Mouse (Mus musculus): ENCODE data around the gene Serpinb6a.
A peak's percentile ranks its signal among the peaks of the same experiment; 100 is the strongest.

Serpinb6a gene

DNA sequence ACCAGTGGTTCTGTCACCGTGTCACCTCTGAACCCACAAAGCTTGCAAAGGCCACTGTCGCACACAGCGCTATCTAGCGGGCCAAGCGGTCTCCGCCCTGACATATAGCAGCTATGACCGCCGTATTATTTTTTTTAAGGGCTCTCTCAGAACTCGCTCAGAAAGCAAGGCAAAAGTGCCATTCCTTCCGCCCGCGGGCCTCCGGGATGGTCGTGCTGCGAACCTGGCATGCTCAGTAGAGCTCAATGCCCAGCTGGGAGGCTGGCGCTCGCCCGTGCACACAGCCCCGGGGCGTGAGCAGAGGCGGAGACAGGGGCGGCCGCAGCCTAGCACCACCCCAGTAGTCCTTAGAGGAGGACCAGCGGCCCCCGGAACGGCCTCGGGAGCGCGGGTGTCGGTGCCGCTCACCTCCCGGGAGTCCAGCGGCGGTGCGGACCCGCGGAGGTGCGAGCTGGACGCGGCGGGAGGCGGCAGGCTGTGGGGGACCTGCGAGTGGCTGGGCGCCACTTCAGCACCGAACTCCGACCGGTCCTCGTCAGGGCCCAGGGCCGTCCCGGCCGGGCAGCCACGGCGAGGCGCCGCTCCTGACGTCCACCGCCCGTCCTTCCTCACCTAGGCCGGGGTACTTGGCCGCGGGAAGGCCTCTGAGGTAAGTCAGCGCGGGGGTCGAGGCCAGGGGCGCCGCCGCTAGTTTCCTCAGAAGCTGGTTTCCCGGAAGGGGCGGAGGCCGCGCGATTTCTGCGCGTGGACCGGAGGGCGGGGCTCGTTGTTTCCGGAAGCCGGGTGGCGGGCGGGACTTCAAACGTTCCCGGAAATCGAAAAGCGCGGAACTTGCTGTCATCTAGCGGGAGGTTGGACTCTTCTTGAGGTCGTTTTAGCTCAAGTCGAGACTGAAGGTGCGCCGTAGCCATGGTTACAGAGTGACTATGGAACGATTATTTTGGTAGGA, at the start of gene Serpinb6a, which contains the start of gene Ripk1:
Gene Serpinb6a (minus strand): TSS at position 737 of the 949 bp plus-strand sequence.
Gene Ripk1 (plus strand): TSS at position 306 of the 949 bp plus-strand sequence.
- DNase-seq (ENCODE audit: low spot score), result peak; percentile 68

DNA sequence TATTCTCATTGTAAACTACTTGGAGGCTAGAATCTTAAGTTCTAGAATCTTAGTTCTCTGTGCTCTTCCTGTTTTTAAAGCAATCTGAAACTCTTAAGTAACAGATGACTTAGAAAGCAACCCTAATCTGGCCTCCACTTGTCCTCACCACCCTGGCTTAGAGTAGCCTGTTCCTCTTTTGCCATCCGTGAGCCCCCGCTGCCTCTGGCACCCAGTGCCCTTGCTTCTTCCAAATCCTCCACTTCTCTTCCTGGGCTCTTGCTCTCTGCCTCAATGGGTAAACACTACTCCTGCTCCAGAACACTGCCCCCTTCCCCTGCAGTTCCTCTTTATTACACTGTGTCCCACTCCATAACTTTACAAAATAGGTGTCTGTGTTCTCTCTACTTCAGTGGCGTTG, 49.1 kb upstream of the Serpinb6a start:
- no peak for DNase-seq (ENCODE audit: low spot score)

DNA sequence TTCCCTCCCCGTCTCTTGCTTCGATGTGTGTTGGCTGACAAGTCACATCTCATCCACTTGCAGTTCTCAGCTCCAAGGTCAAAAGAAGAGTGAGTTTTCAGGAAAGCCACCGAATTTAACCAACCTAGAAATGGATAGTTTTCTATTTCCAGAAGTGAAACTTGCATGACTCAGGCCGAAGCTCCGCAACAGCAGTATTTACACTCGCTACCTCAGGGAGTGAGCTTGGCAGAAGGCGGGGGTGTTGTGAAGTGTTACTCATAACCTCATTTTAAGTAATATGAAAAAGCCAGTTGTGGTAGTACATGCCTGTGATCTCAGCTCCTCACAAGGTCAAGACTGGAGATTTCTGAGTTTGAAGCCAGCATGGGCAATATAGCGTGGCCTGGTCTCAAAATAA, 47.9 kb upstream of the Serpinb6a start:
- DNase-seq (ENCODE audit: low spot score), result no peak

DNA sequence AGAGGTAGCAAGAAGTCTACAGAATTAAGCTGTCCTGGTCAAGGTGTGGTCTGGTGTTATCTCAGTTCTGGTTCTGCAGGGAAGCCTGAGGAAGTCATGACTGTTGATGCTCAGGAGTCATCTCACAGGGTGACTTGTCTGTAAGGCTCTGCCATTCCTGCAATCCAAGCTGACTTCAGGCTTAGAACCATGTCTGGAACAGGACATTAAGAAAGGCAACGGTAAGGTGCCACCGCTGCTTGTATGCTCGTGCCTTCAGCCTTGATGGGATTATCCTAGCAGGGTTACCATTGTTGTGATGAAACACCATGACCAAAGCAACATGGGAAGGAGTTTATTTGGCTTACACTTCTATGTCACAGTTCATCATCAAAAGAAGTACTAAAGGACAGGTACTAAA, 44.9 kb upstream of the Serpinb6a start:
- DNase-seq (ENCODE audit: low spot score), result no peak

DNA sequence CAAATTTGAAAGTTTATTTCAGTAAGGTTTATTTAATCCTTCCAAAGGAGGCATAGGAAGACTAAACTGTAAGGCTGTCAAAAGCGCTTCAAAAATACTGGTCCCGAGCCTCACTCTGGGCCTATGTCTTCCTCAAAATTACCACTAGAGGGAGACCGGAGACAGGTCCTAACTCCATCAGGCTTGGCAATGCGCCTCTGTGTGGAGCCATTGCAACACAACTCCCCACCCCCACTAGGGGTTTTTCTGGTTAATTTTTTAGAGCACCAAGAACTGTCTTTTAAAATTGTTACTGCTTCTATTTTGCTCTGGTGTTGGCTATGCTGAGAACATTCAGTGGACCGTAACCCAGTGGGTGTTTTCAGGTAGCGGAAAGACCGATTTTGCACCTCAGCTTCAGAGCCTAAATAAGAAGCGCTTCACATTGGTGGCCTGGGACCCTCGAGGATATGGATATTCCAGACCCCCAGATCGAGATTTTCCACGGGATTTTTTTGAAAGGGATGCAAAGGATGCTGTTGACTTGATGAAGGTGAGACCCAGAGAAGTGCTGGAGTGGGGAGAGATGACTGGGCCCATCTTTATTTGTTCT, 43.9 kb upstream of the Serpinb6a start:
- peak; percentile 83 for DNase-seq (ENCODE audit: low spot score)

DNA sequence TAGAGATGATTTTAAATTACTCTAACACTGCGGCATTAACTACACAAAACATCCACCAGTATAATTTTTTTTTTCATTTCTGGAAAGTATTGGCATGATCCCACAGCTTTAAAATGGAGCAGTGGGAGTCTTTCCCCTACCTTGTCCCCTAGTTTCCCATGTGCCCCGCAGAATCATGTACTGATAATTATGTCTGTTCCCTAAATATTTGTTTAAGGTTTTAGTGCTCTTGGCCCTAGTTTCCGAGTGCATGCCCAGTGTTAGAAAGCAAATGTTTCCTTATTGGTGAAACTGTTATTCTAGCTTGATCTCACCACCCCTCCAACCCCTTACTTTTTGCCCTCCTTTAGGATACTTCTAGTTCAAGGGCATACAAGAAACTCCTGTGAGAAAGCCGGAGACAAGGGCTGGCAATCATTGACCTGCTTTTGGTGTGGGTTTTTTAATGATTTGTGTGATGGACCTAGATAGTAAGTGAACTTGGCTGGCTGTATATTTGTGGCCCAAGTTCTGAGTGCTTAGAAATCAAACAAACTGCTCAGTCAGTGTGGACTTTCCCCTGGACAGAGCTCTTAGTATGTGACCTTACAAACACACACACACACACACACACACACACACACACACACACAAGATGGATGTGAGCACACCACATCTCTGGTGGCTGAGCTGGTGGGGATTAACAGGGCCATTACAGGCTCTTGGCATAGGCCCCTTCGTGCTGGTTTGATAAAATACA, 43.1 kb upstream of the Serpinb6a start:
- no peak for DNase-seq (ENCODE audit: low spot score)

DNA sequence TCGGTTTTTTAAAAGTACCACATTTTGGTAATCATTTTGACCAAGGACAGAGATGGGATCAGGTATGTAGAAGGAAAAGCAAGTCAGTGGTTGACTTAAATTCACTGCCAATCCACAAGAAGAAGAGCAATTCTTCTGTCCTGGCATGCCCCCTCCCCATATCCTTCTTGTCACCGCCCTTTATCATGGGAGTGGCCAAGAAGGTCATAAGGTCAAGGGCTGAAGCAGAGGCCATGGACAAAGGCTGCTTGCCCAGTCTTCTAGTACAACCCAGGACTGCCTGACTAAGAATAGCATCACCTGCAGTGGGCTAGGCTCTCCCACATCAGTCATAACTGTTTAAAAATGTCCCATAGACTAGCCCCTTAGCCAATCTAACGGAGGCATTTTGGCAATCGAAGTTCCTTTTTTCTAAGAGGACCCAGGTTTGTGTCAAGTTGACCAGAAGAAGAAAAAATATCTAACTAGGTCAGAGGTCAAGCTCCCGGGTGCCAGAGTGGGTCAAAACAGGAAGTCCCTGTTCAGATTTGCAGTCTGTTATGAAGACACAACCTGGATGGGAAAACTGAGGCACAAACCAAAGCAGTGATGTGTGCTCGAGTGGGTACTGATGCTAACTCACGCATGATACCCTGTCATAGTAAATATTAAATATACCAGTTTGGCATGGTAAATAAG, 41.3 kb upstream of the Serpinb6a start:
- no peak for DNase-seq (ENCODE audit: low spot score)

DNA sequence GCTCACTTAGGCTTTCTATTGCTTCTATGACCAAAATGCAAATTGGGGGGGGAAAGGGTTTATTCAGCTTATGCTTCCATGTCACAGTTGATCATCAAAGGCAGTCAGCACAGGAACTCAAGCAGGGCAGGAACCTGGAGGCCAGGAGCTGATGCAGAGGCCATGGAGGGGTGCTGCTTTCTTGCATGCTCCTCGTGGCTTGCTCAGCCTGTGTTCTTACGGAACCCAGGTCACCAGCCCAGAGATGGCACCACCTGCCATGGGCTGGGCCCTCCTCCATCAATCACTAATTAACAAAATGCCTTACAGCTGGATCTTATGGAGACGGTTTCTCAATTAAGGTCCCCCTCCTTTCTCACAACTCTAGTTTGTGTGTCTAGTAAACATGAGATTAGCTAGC, 37.5 kb upstream of the Serpinb6a start:
- no peak for DNase-seq (ENCODE audit: low spot score)

DNA sequence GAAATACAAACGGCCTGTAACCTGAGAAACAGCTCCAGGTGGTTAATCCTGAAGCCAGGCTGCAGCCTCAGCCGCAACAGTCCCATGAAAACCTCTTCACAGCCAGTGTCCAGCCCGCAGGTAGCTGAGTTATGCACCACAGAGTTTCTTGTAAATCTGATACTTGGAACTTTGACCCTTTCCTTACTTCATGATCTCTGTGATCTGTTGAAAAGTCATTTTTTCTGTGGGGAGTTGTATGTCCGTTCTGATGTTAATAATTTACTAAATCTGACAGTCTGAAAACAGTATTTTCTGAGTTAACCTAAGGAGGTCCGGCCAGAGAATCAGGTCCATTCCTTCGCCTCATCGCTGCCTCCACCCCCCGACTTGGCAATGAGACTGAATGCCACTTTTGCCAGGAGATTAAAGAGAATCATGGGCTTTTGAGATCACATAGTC, 36.3 kb upstream of the Serpinb6a start:
- DNase-seq (ENCODE audit: low spot score), result no peak

DNA sequence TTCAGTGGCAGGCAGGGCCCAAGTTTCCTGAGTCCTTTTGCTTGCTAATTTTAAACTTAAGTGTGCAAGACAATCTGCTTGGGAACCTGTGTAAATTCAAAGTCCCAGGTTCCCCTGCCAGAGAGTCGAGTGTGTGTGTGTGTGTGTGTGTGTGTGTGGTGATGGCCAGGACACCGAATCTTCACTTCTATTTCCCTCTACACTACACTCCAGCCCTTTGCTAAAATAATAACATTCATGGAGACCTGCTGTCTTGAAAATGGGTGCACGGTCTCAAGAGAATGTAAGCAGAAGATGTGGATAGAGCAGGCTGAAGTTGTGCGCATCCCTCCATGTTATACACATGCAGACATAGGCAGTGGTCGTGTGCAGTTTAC, 35.5 kb upstream of the Serpinb6a start:
- no peak for DNase-seq (ENCODE audit: low spot score)

DNA sequence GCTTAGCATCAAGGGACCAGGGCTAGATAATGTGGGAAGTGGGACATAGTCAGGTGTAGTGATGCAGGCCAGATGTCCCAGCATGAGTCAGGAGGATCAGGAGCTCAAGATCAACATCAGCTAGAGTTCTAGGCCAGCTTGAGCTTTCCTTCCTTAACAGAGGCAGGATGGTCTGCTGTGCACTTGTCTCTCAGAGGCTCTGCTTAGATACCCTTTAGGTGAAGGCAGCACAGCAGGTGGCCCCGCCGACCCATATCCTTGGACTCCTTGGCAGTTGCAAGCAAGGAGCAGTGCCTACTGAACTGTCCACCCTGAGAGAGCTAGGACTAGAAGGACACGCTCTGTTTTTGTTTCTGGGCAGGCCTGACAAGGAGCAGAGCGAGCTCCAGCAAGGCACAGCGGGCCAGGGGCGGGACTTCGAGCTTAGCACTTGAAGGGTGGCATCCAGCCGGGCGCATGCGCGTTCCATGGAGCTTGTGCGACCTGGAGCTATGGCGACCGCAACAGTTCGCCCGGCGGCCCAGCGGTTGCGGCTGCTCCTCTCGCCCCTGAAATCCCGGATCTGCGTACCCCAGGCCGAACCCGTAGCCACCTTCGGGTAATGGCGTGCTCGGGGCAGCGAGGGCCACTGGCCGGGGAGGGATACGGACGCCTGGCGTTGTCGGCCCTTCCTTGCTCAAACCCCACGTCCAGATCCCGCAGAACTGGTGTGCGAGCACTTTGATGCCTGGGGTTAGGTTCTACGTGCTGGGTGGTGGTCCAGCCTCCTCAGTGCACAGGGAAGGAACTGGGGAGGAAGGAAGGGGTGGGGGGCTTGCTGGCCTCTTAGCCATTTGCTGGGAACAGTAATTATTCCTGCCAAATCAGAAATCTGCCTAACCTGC, 34.8 kb upstream of the Serpinb6a start, which contains the start of gene Bphl:
Gene Bphl (plus strand): TSS at position 426 of the 884 bp plus-strand sequence.
- DNase-seq (ENCODE audit: low spot score), result peak; percentile 83

DNA sequence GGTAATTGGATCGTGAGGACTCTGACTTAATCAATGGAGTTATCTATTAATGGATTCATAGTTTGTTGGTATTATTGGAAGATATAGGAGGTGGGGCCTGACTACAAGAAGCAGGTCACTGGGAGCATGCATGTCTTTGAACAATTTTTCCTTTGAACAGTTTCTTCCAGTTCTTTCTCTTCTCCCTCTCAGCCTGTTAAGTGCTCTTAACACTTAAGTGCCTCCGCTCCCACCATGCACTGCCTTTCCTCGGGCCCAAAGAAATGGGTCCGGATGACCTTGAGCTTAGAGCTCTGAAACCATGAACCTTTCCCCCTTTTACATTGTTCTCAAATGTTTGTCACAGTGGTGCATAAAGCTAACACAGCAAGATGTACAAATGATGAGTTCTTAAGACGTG, 34.1 kb upstream of the Serpinb6a start:
- no peak for DNase-seq (ENCODE audit: low spot score)

DNA sequence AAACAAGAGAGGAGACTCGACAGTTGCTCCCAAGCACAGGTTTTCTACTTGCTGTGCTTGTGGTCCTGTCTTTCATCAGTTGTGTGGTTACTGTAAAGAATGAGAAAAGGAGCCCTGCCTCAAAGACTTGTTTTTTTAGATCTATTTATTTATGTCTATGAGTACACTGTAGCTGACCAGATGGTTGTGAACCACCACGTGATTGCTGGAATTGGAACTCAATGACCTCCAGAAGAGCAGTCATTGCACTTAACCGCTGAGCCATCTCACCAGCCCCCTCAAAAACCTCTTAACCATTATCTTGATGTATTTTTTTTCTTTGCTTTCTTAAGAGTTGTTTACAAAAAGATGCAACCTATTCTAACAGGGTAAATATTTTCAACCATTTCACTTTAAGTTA, 32.8 kb upstream of the Serpinb6a start:
- no peak for DNase-seq (ENCODE audit: low spot score)

DNA sequence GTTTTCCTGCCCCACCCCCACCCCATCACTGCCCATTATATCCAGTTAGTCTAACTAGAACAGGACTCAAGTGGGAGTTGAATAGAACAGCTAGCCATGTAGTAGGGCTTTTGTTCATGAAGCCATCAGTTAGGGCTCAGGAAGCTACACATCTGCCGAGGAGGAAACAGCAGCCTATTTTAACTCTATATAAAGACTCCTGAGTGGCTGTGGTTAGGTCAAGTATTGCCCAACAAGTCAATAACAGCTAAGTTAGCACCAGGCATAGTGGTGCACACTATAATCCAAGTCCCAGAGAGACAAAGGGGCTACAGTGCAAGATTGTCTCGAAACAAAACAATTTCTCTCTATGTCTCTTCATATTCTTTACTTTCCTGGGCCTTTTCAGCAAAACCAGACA, 29.4 kb upstream of the Serpinb6a start:
- DNase-seq (ENCODE audit: low spot score), result no peak

DNA sequence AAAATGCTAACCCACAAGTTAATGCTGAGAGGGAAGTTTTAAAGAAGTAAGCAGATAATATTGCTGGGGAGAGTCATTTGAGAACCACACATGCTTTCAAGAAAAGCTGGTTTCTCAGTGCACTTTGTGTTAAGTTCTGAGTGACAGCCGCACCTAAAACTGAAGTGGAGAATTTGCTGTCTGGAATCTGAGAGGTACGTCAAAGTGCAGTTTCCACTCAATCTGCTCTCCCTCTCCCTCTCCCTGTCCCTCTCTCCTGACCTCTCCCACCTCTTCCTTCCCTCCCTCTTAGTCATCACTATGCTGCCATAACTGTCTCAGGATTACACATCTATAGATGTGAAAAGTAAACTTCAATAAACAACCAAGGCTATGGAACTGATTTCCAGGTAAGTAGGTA, 19.4 kb upstream of the Serpinb6a start:
- no peak for DNase-seq (ENCODE audit: low spot score)

DNA sequence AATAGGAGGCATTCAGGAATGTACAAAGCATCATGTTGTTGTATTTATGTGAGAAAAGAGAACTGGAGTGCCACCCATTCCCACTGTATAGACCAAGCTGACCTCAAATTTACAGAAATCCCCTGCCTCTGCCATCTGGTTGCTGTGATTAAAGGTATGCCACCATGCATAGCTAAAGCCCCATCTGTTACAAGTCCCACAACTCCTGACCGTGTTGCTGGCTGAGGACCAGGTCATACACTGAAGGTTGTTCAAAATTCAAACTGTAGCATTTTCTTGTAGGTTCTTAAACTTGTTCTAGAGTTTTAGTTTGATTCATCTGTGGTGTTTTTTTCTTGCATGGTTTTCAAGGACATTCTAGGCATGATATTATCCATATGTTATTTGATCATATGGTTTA, 15.9 kb upstream of the Serpinb6a start:
- no peak for DNase-seq (ENCODE audit: low spot score)

DNA sequence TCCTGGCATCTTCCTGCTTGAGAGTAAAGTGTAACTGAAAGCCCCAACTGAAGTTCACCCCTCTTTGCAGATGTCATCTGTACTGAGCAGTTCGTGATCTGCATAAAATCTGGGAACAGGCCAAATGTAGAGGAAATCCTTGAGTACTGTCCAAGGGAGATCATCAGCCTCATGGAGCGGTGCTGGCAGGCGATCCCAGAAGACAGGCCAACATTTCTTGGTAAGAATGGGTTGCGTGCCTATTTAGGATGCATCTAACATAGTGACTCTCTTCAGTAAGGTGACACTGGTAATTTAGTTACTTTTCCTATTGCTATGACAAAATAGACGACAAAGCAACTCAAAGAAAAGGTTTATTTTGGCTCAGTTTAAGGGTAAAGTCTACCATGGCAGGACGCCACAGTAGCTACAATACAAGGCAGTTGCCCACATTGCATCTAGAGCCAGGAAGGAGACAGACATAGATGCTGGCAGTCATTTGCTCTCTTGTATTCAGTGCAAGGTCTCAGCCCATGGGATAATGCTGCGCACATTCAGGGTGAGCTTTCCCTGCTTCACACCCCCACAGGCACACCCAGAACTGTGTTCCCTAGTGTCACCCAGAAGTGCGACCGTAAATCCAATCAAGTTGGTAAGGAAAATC, 14.5 kb upstream of the Serpinb6a start:
- no peak for DNase-seq (ENCODE audit: low spot score)

DNA sequence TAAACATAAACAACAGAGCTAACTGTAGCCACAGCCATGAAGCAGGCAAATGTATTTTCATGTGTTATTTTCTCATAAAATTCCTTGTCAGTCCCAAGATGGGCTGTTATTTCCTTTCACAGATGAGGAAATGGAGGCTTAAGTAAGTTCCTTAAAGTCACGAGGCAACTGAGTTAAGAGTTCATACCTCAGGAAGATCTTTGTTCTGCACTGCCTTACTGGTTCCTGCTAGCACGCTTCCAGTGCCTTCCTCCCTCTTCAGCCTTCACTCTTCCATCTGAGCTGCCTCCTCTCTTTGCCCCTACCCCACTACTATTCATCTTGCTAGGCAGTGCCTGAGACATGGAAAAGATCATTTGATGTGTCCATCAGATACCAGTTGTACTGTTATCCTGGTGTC, 4.6 kb upstream of the Serpinb6a start:
- DNase-seq (ENCODE audit: low spot score), result no peak

DNA sequence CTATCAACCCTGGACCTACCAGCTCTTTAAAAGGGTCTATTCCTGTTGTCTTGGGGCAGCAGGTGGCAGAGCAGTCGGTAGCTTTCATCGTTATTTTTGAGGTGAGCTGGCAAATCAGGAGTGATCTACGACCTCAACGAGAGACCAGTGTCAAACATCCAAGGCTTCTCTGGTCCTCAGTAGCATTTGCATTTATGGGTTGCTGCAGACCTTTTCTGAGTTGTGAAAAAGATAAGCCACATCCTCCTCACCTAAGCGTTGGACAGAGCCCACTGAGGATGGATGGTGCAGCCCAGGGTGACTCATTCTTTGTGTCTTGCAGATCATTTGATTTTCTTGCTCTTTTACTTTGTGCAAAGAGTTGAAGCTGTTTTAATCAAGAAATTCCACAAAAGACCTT, 464 bp upstream of the Serpinb6a start:
- no peak for DNase-seq (ENCODE audit: low spot score)

DNA sequence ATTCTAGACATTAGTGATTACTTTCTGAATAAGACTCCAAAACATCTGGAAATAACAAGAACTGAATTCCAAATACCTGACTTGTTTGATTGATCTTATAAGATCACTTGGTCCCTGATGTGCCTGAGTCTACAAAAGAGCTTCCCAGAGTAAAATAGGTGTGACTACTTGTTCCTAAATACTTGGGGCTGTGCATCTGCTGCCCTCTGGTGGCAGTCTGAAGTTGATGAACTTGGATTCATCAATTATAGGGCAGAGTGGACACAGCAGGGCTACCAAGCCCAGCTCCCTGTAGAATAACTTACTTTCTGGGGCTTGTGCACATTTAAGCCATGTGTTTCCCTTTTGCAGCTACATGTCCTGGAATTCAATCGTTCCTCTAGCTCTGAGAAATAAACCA, 7.4 kb downstream of the Serpinb6a start:
- DNase-seq (ENCODE audit: low spot score), result peak; percentile 47

DNA sequence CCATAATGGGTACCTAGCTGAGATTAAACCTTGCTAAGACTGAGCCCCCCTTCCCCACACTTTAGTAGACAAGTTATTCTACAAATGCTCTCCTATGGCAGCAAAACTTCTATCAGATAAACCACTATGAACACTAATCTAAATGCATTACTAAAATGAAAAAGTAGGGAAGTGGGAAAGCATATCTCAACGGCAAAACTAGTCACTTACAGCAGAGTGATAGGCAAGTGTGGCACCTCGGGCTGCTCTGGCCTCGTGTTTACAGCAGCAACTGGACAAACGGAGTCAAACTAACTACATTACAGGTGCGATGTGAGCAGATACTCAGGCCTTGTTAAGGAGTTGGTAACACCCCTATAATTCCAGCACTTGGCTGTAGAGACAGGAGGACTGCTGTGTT, 13.0 kb downstream of the Serpinb6a start:
- no peak for DNase-seq (ENCODE audit: low spot score)
